In genomic region chr9:100462098-100462497, GRCm38 (mm10) we compare ENCODE assay signal across 11 mouse cellular contexts. TPM values are rescaled to one million over a fixed set of nuclear protein-coding genes. Genes with fewer than 3 reads are reported as not detected.
DNase-seq lines count a peak whose midpoint lies in the region; ATAC-seq lines count a peak whose summit lies in the region.
"Had no signal": no experiment of that assay in that cellular context is flagged by ENCODE, and none has a peak within 500 bp of the region (broad histone marks: within the 10 kb centered on the region; RNA-seq: fewer than 3 reads in every experiment).

No protein-coding gene starts in this region.

- no peak overlapping the region for H3K4me2 ChIP-seq in heart, embryonic 16.5 days (ENCODE audit: low read depth, low read length)
- no peak overlapping the region for H3K4me2 ChIP-seq in heart, embryonic 12.5 days
- H3K4me2 ChIP-seq: hindbrain, embryonic 14.5 days; liver, embryonic 13.5 days had no signal

- H3K4me3 ChIP-seq in heart, embryonic 16.5 days (ENCODE audit: low read length) = no peak overlapping the region
- H3K4me3 ChIP-seq in heart, embryonic 12.5 days = no peak overlapping the region
- H3K4me3 ChIP-seq: liver, embryonic 13.5 days; midbrain, embryonic 10.5 days had no signal

- DNase-seq in thymus, postnatal 0 days (ENCODE audit: low spot score) = peak; percentile 54
- no peak for DNase-seq in thymus, adult 18-20 months
- no peak for DNase-seq in left cerebral cortex, postnatal 10 days (ENCODE audit: extremely low spot score in 1 of 2, low spot score in 2 of 2)
- DNase-seq in right cerebral cortex, postnatal 14 days = no peak
- no peak for DNase-seq in urinary bladder, postnatal 36 days (ENCODE audit: low spot score in 2 of 2)
- DNase-seq: liver, embryonic 13.5 days had no signal

- WGBS in heart, embryonic 16.5 days = 85% methylated on average over 4 of the region's 4 CpGs
- 94% methylated on average over 4 of the region's 4 CpGs for WGBS in heart, embryonic 12.5 days

- no peaks in the 10 kb centered on the region for H3K36me3 ChIP-seq in heart, embryonic 16.5 days (ENCODE audit: control insufficient read depth, insufficient read depth)
- peaks cover 14% of the 10 kb centered on the region for H3K36me3 ChIP-seq in heart, embryonic 12.5 days
- H3K36me3 ChIP-seq: liver, embryonic 13.5 days had no signal

- H3K27me3 ChIP-seq in heart, embryonic 16.5 days (ENCODE audit: control insufficient read depth, insufficient read depth, low read length) = no peaks in the 10 kb centered on the region
- no peaks in the 10 kb centered on the region for H3K27me3 ChIP-seq in heart, embryonic 12.5 days (replicated peaks)
- H3K27me3 ChIP-seq: liver, embryonic 13.5 days had no signal

- intact Hi-C loops in left cerebral cortex, postnatal 10 days (cut with DNase I) = no loop called here

- no peak overlapping the region for H3K9ac ChIP-seq in heart, embryonic 16.5 days (ENCODE audit: low read length)
- no peak overlapping the region for H3K9ac ChIP-seq in heart, embryonic 12.5 days
- H3K9ac ChIP-seq: hindbrain, embryonic 14.5 days; liver, embryonic 13.5 days had no signal

- H3K27ac ChIP-seq in heart, embryonic 16.5 days (ENCODE audit: low read length) = peak overlapping the region; percentile 17
- H3K27ac ChIP-seq in heart, embryonic 12.5 days (ENCODE audit: poor library complexity, severe bottlenecking) = no peak overlapping the region
- H3K27ac ChIP-seq: hindbrain, embryonic 14.5 days; liver, embryonic 13.5 days; midbrain, embryonic 10.5 days had no signal

- 0 out of 2 replicates have a peak, but pooled peaks cover 3% of the 10 kb centered on the region for H3K9me3 ChIP-seq in heart, embryonic 16.5 days (replicated peaks; ENCODE audit: control insufficient read depth, low read length)
- H3K9me3 ChIP-seq in heart, embryonic 12.5 days (replicated peaks) = no peaks in the 10 kb centered on the region
- H3K9me3 ChIP-seq: liver, embryonic 13.5 days; midbrain, embryonic 10.5 days had no signal

- 0 out of 2 replicates have a peak, but pooled peaks cover 2% of the 10 kb centered on the region for H3K4me1 ChIP-seq in heart, embryonic 16.5 days (ENCODE audit: control insufficient read depth, insufficient read depth, low read length)
- 0 out of 2 replicates have a peak, but pooled peaks cover 5% of the 10 kb centered on the region for H3K4me1 ChIP-seq in heart, embryonic 12.5 days (replicated peaks)
- H3K4me1 ChIP-seq: liver, embryonic 13.5 days; midbrain, embryonic 10.5 days had no signal

- no peak for ATAC-seq in heart, embryonic 16.5 days (replicated peaks; ENCODE audit: extremely low read depth, insufficient read depth, low FRiP score)
- no peak for ATAC-seq in heart, embryonic 12.5 days (ENCODE audit: insufficient number of reproducible peaks, low FRiP score)
- peak; percentile 51 for ATAC-seq in megakaryocyte progenitor cell, adult 5-6 weeks (replicated peaks; ENCODE audit: poor library complexity)

RNA-seq across cellular contexts. Expression of gene Il20rb, which starts 24.5 kb away (rescaled TPM):
- polyA plus RNA-seq in heart, embryonic 16.5 days (2015; fragmentation: Nextera tagmentation; extraction: Ambion mirVana) = 0.92 and 2.2 TPM in 2 replicates
- 0.59 and 0.65 TPM in 2 replicates for polyA plus RNA-seq in heart, embryonic 12.5 days (2016; fragmentation: Nextera tagmentation; extraction: Ambion mirVana)
- polyA plus RNA-seq in thymus, postnatal 0 days (2015; fragmentation: Nextera tagmentation; extraction: Ambion mirVana) = 9.2 and 9.7 TPM in 2 replicates
- total RNA-seq in megakaryocyte progenitor cell, adult 5-6 weeks (2015) = 0.94 and 1.1 TPM in 2 replicates
- total RNA-seq in megakaryocyte progenitor cell, adult 5-6 weeks (2017) = 1.7 TPM in 2 replicates
- total RNA-seq in left cerebral cortex, postnatal 10 days (2021) = 1 to 10 TPM in 1 of 2 experiments, under 1 TPM in 1; 0.77 to 1.5 TPM
